Mouse (Mus musculus): Measurements from ENCODE around the gene Osbpl5.

DNA sequence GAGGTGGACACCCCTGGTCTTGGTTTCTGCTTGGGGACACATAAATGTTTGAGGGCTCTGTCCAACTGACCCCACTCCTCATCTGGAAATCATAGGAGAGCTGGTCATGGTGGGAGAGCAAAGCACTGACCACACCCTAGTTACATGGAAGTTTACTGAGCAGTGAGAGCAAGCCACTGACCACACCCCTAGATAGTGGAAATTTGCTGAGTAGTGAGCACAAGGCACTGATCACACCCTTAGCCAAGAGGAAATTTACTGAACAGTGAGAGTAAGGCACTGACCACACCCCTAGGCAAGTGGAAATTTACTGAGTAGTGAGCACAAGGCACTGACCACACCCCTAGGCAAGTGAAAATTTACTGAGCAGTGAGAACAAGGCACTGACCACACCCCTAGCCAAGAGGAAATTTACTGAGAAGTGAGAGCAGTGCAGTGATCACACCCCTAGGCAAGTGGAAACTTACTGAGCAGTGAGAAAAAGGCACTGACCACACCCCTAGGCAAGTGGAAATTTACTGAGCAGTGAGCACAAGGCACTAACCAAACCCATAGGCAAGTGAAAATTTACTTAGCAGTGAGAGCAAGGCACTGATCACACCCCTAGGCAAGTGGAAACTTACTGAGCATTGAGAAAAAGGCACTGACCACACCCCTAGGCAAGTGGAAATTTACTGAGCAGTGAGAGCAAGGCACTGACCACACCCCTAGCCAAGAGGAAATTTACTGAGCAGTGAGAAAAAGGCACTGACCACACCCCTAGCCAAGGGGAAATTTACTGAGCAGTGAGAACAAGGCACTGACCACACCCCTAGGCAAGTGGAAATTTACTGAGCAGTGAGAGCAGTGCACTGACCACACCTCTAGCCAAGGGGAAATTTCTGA lies 90.1 kb downstream of the Osbpl5 start:
- TF ChIP-seq CTCF (IDR thresholded peaks at IDR 0.05; ENCODE audit: low read depth) (no peak), EP300 (IDR thresholded peaks at IDR 0.05; ENCODE audit: low read depth) (no peak)

Data from liver, postnatal 0 days (tissue).